ENCODE assay signal across 8 mouse cellular contexts in the genomic region with DNA sequence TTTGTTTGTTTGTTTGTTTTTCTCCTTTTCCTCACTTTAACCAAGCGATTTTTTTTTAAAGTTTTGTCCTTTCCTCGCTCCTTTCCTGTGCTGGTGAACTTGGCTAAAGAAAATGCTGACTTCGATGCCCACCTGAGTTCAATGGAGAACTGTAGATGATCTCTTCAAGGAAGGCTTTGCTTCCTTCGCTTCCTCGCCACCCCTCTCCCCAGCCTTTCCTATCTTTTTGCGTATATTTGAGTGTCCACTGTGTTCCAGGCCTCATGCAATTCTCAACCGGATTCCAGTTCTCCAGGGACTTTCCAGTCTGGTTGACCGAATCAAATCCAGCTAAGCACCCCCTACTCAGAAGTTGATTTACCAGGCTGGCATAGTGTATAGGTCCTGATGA. TPM values are rescaled to one million over a fixed set of nuclear protein-coding genes. Genes with fewer than 3 reads are reported as not detected.
A peak's percentile ranks its signal among the peaks of the same experiment; 100 is the strongest.
DNase-seq lines count a peak whose midpoint lies in the region; ATAC-seq lines count a peak whose summit lies in the region.

No protein-coding gene starts in this region.

- no peak for DNase-seq in kidney, adult 9 months
- DNase-seq in hindbrain, embryonic 11.5 days (ENCODE audit: low spot score) = no peak
- DNase-seq in midbrain, embryonic 10.5 days (ENCODE audit: low spot score) = no peak
- no peak for DNase-seq in gastrocnemius, postnatal 10 days
- no peak for DNase-seq in urinary bladder, postnatal 36 days (ENCODE audit: low spot score in 2 of 2)

- no peak overlapping the region for H3K27ac ChIP-seq in kidney, embryonic 15.5 days
- no peak overlapping the region for H3K27ac ChIP-seq in embryonic facial prominence, embryonic 12.5 days
- no peak overlapping the region for H3K27ac ChIP-seq in hindbrain, embryonic 11.5 days (ENCODE audit: low read depth, low read length)
- peak overlapping the region; percentile 99 for H3K27ac ChIP-seq in midbrain, embryonic 10.5 days (replicated peaks)

- H3K9me3 ChIP-seq in kidney, embryonic 15.5 days (replicated peaks) = no peaks in the 10 kb centered on the region
- no peaks in the 10 kb centered on the region for H3K9me3 ChIP-seq in embryonic facial prominence, embryonic 12.5 days
- H3K9me3 ChIP-seq in hindbrain, embryonic 11.5 days (ENCODE audit: control insufficient read depth, low read length) = no peaks in the 10 kb centered on the region
- H3K9me3 ChIP-seq in midbrain, embryonic 10.5 days (replicated peaks) = no peaks in the 10 kb centered on the region

- H3K4me1 ChIP-seq in kidney, embryonic 15.5 days = peaks cover 14% of the 10 kb centered on the region
- peaks cover 9% of the 10 kb centered on the region for H3K4me1 ChIP-seq in embryonic facial prominence, embryonic 12.5 days
- H3K4me1 ChIP-seq in hindbrain, embryonic 11.5 days (replicated peaks; ENCODE audit: control insufficient read depth, insufficient read depth, low read length) = no peaks in the 10 kb centered on the region
- H3K4me1 ChIP-seq in midbrain, embryonic 10.5 days = peaks cover 19% of the 10 kb centered on the region

- H3K9ac ChIP-seq in kidney, embryonic 15.5 days = no peak overlapping the region
- no peak overlapping the region for H3K9ac ChIP-seq in embryonic facial prominence, embryonic 12.5 days
- no peak overlapping the region for H3K9ac ChIP-seq in hindbrain, embryonic 11.5 days (ENCODE audit: low read depth, low read length)

- peak overlapping the region; percentile 58 for H3K4me2 ChIP-seq in kidney, embryonic 15.5 days
- H3K4me2 ChIP-seq in embryonic facial prominence, embryonic 12.5 days (replicated peaks) = peak overlapping the region; percentile 48
- H3K4me2 ChIP-seq in hindbrain, embryonic 11.5 days (replicated peaks; ENCODE audit: low read depth, low read length) = no peak overlapping the region

- peaks cover 12% of the 10 kb centered on the region; the same call in 1 of the 2 replicates for H3K36me3 ChIP-seq in kidney, embryonic 15.5 days
- no peaks in the 10 kb centered on the region for H3K36me3 ChIP-seq in embryonic facial prominence, embryonic 12.5 days
- H3K36me3 ChIP-seq in hindbrain, embryonic 11.5 days (ENCODE audit: control insufficient read depth, insufficient read depth, low read length) = no peaks in the 10 kb centered on the region
- peaks cover 13% of the 10 kb centered on the region; the same call in 1 of the 2 replicates for H3K36me3 ChIP-seq in midbrain, embryonic 10.5 days

- ATAC-seq in kidney, embryonic 15.5 days (replicated peaks; ENCODE audit: low FRiP score) = no peak; the same call in 1 of the 2 replicates
- ATAC-seq in embryonic facial prominence, embryonic 12.5 days (ENCODE audit: insufficient number of reproducible peaks, insufficient read depth, low FRiP score, low TSS enrichment) = 0 out of 2 replicates have a peak, but pooled peaks have one; percentile 16
- ATAC-seq in hindbrain, embryonic 11.5 days (ENCODE audit: low FRiP score) = peak; percentile 30
- no peak; the same call in 1 of the 2 replicates for ATAC-seq in frontal cortex, adult (ENCODE audit: low TSS enrichment)

- 52% methylated on average over 8 of the region's 8 CpGs for WGBS in kidney, embryonic 15.5 days
- WGBS in embryonic facial prominence, embryonic 12.5 days = 56% methylated on average over 8 of the region's 8 CpGs
- WGBS in hindbrain, embryonic 11.5 days = 59% methylated on average over 8 of the region's 8 CpGs
- WGBS in midbrain, embryonic 10.5 days = 58% methylated on average over 8 of the region's 8 CpGs

- peak overlapping the region; percentile 85 for H3K4me3 ChIP-seq in kidney, embryonic 15.5 days (replicated peaks)
- H3K4me3 ChIP-seq in embryonic facial prominence, embryonic 12.5 days = peak overlapping the region; percentile 88; the same call in 1 of the 2 replicates
- H3K4me3 ChIP-seq in hindbrain, embryonic 11.5 days (ENCODE audit: low read depth, low read length) = no peak overlapping the region
- H3K4me3 ChIP-seq in midbrain, embryonic 10.5 days = peak overlapping the region; percentile 90

- H3K27me3 ChIP-seq in kidney, embryonic 15.5 days = 0 out of 2 replicates have a peak, but pooled peaks cover 10% of the 10 kb centered on the region
- 0 out of 2 replicates have a peak, but pooled peaks cover 4% of the 10 kb centered on the region for H3K27me3 ChIP-seq in embryonic facial prominence, embryonic 12.5 days
- H3K27me3 ChIP-seq in hindbrain, embryonic 11.5 days (ENCODE audit: control insufficient read depth, insufficient read depth, low read length) = no peaks in the 10 kb centered on the region
- no peaks in the 10 kb centered on the region for H3K27me3 ChIP-seq in midbrain, embryonic 10.5 days (ENCODE audit: low read depth, poor library complexity, severe bottlenecking)

RNA-seq across cellular contexts. Expression of gene Fam204a, which starts 0.3 kb away (rescaled TPM):
- 52.5 and 58.3 TPM in 2 replicates for polyA plus RNA-seq in kidney, embryonic 15.5 days (2015; fragmentation: Nextera tagmentation; extraction: Ambion mirVana)
- 64.9 and 72.6 TPM in 2 replicates for polyA plus RNA-seq in embryonic facial prominence, embryonic 12.5 days (2016; fragmentation: Nextera tagmentation; extraction: Ambion mirVana)
- 79.6 and 82.8 TPM in 2 replicates for polyA plus RNA-seq in hindbrain, embryonic 11.5 days (2014; fragmentation: Nextera tagmentation; extraction: Ambion mirVana)
- polyA plus RNA-seq in midbrain, embryonic 10.5 days (2016; fragmentation: Nextera tagmentation; extraction: Ambion mirVana) = 59.2 and 66.6 TPM in 2 replicates
- 10 to 100 TPM; 32.7 to 36.9 TPM for total RNA-seq in gastrocnemius, postnatal 10 days (2021)

Comparison
In these comparisons a context has a peak if more than half of its experiments do, and no peak if none do; other contexts are left out.
1. ATAC-seq: peak in embryonic facial prominence, embryonic 12.5 days (single experiment) and hindbrain, embryonic 11.5 days (single experiment); none in kidney, embryonic 15.5 days (single experiment) and frontal cortex, adult (single experiment).